Mouse (Mus musculus): ENCODE results near the gene Tle1. TPM values are rescaled to one million over a fixed set of nuclear protein-coding genes. Genes with fewer than 3 reads are reported as not detected.

The Tle1 gene
- polyA plus RNA-seq, 1 experiment from 2014 or later: 6.2 TPM

GRCm38 (mm10) chr4:72120050-72120449 lies 80.7 kb downstream of the Tle1 start:
- no peak for ATAC-seq (replicated peaks; ENCODE audit: extremely low read depth, insufficient read depth, low FRiP score)
- no peak overlapping the region for H3K4me2 ChIP-seq (ENCODE audit: low read depth, low read length)
- no peaks in the 10 kb centered on the region for H3K27me3 ChIP-seq (ENCODE audit: control insufficient read depth, insufficient read depth, low read length)
- H3K9me3 ChIP-seq (replicated peaks; ENCODE audit: control insufficient read depth, low read length): no peaks in the 10 kb centered on the region
- H3K4me3 ChIP-seq (ENCODE audit: low read length): no peak overlapping the region
- peaks cover 6% of the 10 kb centered on the region for H3K4me1 ChIP-seq (ENCODE audit: control insufficient read depth, insufficient read depth, low read length)
- H3K27ac ChIP-seq (ENCODE audit: low read length): no peak overlapping the region
- 81% methylated on average over 6 of the region's 6 CpGs for WGBS
- H3K9ac ChIP-seq (ENCODE audit: low read length): no peak overlapping the region
- peaks cover 4% of the 10 kb centered on the region; the same call in 1 of the 2 replicates for H3K36me3 ChIP-seq (ENCODE audit: control insufficient read depth, insufficient read depth)

DNA sequence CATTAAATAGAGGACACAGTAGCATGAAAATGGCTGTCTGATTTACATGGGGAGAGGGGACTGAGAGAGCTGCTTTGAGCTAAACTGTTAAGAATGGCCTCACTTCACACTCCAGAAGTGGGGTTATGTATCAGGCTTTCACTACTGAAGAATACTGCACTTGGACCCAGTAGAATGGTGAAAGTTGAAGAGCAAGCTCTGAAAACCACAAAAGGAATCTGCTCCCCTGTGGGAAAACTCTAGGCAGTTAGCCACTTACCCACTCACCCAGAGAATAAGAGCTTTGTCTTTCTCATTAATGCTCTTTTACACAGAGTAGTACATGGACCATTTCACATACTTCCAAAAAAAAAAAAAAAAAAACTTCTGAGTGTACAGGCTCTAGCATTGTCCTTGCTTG lies 95.0 kb downstream of the Tle1 start:
- no peak overlapping the region for H3K9ac ChIP-seq (ENCODE audit: low read length)
- no peak overlapping the region for H3K27ac ChIP-seq (ENCODE audit: low read length)
- no peak for ATAC-seq (replicated peaks; ENCODE audit: extremely low read depth, insufficient read depth, low FRiP score)
- peaks cover 4% of the 10 kb centered on the region; the same call in 1 of the 2 replicates for H3K36me3 ChIP-seq (ENCODE audit: control insufficient read depth, insufficient read depth)
- H3K4me2 ChIP-seq (ENCODE audit: low read depth, low read length): no peak overlapping the region
- no peaks in the 10 kb centered on the region for H3K27me3 ChIP-seq (ENCODE audit: control insufficient read depth, insufficient read depth, low read length)
- H3K9me3 ChIP-seq (replicated peaks; ENCODE audit: control insufficient read depth, low read length): peaks cover 3% of the 10 kb centered on the region; the same call in 1 of the 2 replicates
- no peak overlapping the region for H3K4me3 ChIP-seq (ENCODE audit: low read length)
- H3K4me1 ChIP-seq (ENCODE audit: control insufficient read depth, insufficient read depth, low read length): no peaks in the 10 kb centered on the region

- no peak overlapping the region for H3K4me2 ChIP-seq (ENCODE audit: low read depth, low read length)
- no peak for ATAC-seq (replicated peaks; ENCODE audit: extremely low read depth, insufficient read depth, low FRiP score)
- no peak overlapping the region for H3K4me3 ChIP-seq (ENCODE audit: low read length)
Measured at GRCm38 (mm10) chr4:72104186-72104585, 96.5 kb downstream of the Tle1 start.

DNA sequence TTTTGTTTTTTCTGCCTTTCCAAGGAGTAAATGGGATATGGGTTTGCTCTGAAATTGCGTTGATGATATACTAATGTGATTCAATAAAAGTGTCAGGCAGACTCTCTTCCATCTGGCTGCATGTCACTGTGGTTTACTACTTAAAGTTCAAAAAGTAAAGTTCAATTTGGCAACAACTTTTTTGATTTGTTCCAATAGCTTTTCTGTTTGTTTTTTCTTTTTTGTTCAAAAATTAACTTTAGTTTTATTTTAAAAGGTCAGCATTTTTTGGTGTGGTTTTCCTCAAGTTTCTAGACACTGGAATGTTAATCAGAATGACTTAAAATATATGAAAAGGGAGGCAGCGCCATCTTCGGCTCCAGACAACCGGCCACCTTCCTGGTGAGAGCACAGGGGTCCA lies 112.9 kb downstream of the Tle1 start:
- Histone ChIP-seq H3K4me1 (ENCODE audit: control insufficient read depth, insufficient read depth, low read length) (no peaks in the 10 kb centered on the region), H3K9ac (ENCODE audit: low read length) (no peak overlapping the region), H3K9me3 (replicated peaks; ENCODE audit: control insufficient read depth, low read length) (no peaks in the 10 kb centered on the region), H3K36me3 (ENCODE audit: control insufficient read depth, insufficient read depth) (no peaks in the 10 kb centered on the region), H3K4me3 (ENCODE audit: low read length) (no peak overlapping the region), H3K27me3 (ENCODE audit: control insufficient read depth, insufficient read depth, low read length) (no peaks in the 10 kb centered on the region), H3K27ac (ENCODE audit: low read length) (no peak overlapping the region), H3K4me2 (ENCODE audit: low read depth, low read length) (no peak overlapping the region)
- WGBS: 88% methylated on average over 4 of the region's 4 CpGs
- ATAC-seq (replicated peaks; ENCODE audit: extremely low read depth, insufficient read depth, low FRiP score): no peak

More at GRCm38 (mm10) chr4:72104186-72104585, 96.5 kb downstream of the Tle1 start:
- peaks cover 3% of the 10 kb centered on the region; the same call in 1 of the 2 replicates for H3K36me3 ChIP-seq (ENCODE audit: control insufficient read depth, insufficient read depth)
- no peaks in the 10 kb centered on the region for H3K4me1 ChIP-seq (ENCODE audit: control insufficient read depth, insufficient read depth, low read length)
- H3K9ac ChIP-seq (ENCODE audit: low read length): no peak overlapping the region
- peaks cover 3% of the 10 kb centered on the region; the same call in 1 of the 2 replicates for H3K9me3 ChIP-seq (replicated peaks; ENCODE audit: control insufficient read depth, low read length)
- no peak overlapping the region for H3K27ac ChIP-seq (ENCODE audit: low read length)
- H3K27me3 ChIP-seq (ENCODE audit: control insufficient read depth, insufficient read depth, low read length): no peaks in the 10 kb centered on the region

GRCm38 (mm10) chr4:72069111-72069534 lies 131.6 kb downstream of the Tle1 start:
- Histone ChIP-seq H3K9me3 (replicated peaks; ENCODE audit: control insufficient read depth, low read length) (no peaks in the 10 kb centered on the region), H3K9ac (ENCODE audit: low read length) (no peak overlapping the region), H3K27ac (ENCODE audit: low read length) (no peak overlapping the region), H3K4me1 (ENCODE audit: control insufficient read depth, insufficient read depth, low read length) (no peaks in the 10 kb centered on the region), H3K36me3 (ENCODE audit: control insufficient read depth, insufficient read depth) (no peaks in the 10 kb centered on the region), H3K4me3 (ENCODE audit: low read length) (no peak overlapping the region), H3K4me2 (ENCODE audit: low read depth, low read length) (no peak overlapping the region), H3K27me3 (ENCODE audit: control insufficient read depth, insufficient read depth, low read length) (no peaks in the 10 kb centered on the region)
- ATAC-seq (replicated peaks; ENCODE audit: extremely low read depth, insufficient read depth, low FRiP score): no peak
- WGBS: 52% methylated on average over 5 of the region's 5 CpGs

GRCm38 (mm10) chr4:72067937-72068336 lies 132.8 kb downstream of the Tle1 start:
- Histone ChIP-seq H3K27ac (ENCODE audit: low read length) (no peak overlapping the region), H3K36me3 (ENCODE audit: control insufficient read depth, insufficient read depth) (no peaks in the 10 kb centered on the region), H3K9me3 (replicated peaks; ENCODE audit: control insufficient read depth, low read length) (no peaks in the 10 kb centered on the region), H3K4me2 (ENCODE audit: low read depth, low read length) (no peak overlapping the region), H3K4me3 (ENCODE audit: low read length) (no peak overlapping the region), H3K27me3 (ENCODE audit: control insufficient read depth, insufficient read depth, low read length) (no peaks in the 10 kb centered on the region), H3K9ac (ENCODE audit: low read length) (no peak overlapping the region), H3K4me1 (ENCODE audit: control insufficient read depth, insufficient read depth, low read length) (no peaks in the 10 kb centered on the region)
- ATAC-seq (replicated peaks; ENCODE audit: extremely low read depth, insufficient read depth, low FRiP score): no peak
- WGBS: 75% methylated on average over 3 of the region's 3 CpGs

All from heart, embryonic 16.5 days (tissue).